Mouse (Mus musculus): Measurements from ENCODE around the gene Gm13694. TPM values are rescaled to one million over a fixed set of nuclear protein-coding genes. Genes with fewer than 3 reads are reported as not detected.

The Gm13694 gene
- polyA plus RNA-seq, 1 experiment = not detected

DNA sequence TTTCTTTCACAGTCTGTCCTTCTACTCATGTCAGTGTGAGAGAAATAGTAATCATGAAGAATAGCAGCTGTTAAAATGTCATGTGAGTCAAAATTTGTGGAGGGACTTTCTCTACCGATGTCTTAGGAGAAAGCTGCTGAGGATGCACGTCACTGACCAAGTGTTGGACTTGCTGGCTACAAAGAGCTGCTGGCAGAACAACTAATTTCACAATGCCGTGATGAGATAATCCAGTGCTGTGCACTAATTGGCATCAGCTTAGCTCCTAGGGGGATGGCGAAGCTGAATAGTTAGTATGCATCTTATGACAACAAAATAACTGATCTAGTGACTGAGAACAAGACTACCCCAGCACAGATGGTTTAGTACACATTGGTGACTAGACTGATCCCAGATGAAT is 46.5 kb downstream of the Gm13694 start:
- Histone ChIP-seq H3K4me1 (ENCODE audit: control insufficient read depth, insufficient read depth, low read length) (0 out of 2 replicates have a peak, but pooled peaks cover 4% of the 10 kb centered on the region), H3K27ac (ENCODE audit: insufficient read depth, low read depth, low read length) (no peak overlapping the region), H3K4me3 (ENCODE audit: insufficient read depth, low read depth, low read length) (no peak overlapping the region)
- TF ChIP-seq CTCF (IDR thresholded peaks at IDR 0.05; ENCODE audit: insufficient read depth, low read depth, low read length) (no peak), POLR2A (IDR thresholded peaks at IDR 0.05; ENCODE audit: insufficient read depth, low read depth, low read length) (no peak)
- 38% methylated on average over 4 of the region's 4 CpGs for WGBS

Other genes starting within 250 kb of the Gm13694 start
- 72.0 and 217 TPM in 2 replicates for gene Fam171b, start 166.3 kb upstream of the Gm13694 start, polyA plus RNA-seq (2012; ENCODE audit: insufficient read depth, insufficient read length, low replicate concordance, missing spikeins)
- not detected in 2 replicates for gene Zswim2, start 37.7 kb upstream of the Gm13694 start, polyA plus RNA-seq (2012; ENCODE audit: insufficient read depth, insufficient read length, low replicate concordance, missing spikeins)
- gene Gm13698, start 23.2 kb upstream of the Gm13694 start, polyA plus RNA-seq (2012; ENCODE audit: insufficient read depth, insufficient read length, low replicate concordance, missing spikeins) = not detected in 2 replicates
- not detected in 2 replicates for gene Gm13693, start 17.4 kb upstream of the Gm13694 start, polyA plus RNA-seq (2012; ENCODE audit: insufficient read depth, insufficient read length, low replicate concordance, missing spikeins)
- not detected in 2 replicates for gene Gm13695, start 11.6 kb upstream of the Gm13694 start, polyA plus RNA-seq (2012; ENCODE audit: insufficient read depth, insufficient read length, low replicate concordance, missing spikeins)
- gene Gm13696, start 5.8 kb upstream of the Gm13694 start, polyA plus RNA-seq (2012; ENCODE audit: insufficient read depth, insufficient read length, low replicate concordance, missing spikeins) = not detected in 2 replicates
- gene Gm13697, start 5.8 kb downstream of the Gm13694 start, polyA plus RNA-seq (2012; ENCODE audit: insufficient read depth, insufficient read length, low replicate concordance, missing spikeins) = not detected in 2 replicates
- gene Gm13691, start 11.6 kb downstream of the Gm13694 start, polyA plus RNA-seq (2012; ENCODE audit: insufficient read depth, insufficient read length, low replicate concordance, missing spikeins) = not detected in 2 replicates